Mouse (Mus musculus): ENCODE results near the gene Oaz2. TPM values are rescaled to one million over a fixed set of nuclear protein-coding genes. Genes with fewer than 3 reads are reported as not detected.

Gene Oaz2
- total RNA-seq (2022): 100 to 1,000 TPM; 182 to 262 (median 217) TPM

DNA sequence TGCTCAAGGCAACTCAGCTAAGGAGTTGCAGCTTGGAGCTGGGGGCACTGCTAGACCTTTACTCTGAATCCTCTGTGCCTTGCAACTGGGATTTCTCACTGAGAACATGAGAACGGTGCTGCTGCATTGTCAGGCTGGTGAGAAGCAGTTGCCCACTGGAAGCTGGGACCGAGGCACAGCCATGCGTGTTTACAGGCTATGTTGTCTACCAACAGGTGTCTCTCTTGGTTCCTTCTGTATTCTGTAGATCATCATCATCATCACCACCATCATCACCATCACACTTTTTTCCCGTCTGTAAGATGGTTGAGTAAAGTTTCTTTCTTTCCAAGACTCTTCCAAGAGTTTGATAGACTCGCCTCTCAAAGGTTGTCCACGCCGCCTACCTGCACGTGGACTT, at the start of gene Oaz2:
Gene Oaz2, plus strand, starts transcription at position 301 of the 400 bp plus-strand sequence.
- no peak for DNase-seq (ENCODE audit: low spot score)

DNA sequence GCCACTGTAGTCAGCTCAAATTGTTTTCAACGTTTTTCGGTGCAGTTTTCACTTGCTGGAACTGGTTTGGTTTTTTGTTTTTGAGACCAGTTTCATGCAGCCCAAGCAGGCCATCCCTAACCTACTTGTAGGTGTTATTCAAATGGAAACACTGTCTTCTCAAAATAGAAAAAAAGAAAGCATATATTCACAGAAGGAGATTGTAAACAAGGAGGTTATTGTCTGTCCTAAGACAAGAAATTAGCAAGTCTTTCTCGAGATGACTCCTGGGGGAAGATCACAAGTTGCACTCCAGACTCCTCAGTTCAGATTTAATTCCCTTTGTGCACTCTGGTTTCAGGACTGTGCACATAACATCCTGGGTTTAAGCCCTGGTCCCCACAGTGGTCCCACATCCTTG, 48.5 kb upstream of the Oaz2 start:
- no peak for DNase-seq (ENCODE audit: low spot score)

DNA sequence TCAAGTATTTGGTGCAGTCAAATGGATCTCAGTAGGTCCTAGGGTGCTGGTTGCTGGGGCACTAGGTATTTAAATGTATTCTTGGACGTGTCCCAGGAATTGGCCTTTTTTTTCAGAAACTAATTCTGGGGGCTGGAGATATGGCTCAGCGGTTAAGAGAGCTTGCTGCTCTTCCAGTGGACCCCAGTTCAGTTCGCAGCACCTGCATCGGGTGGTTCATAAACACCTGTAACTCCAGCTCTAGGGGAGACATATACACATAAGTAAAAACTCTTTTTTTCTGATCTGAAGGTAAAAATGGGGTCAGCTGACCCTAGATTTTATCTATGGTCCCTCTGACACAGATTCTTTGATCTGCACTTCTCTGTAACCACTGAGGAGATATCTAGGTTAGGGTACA, 46.6 kb upstream of the Oaz2 start:
- no peak for DNase-seq (ENCODE audit: low spot score)

DNA sequence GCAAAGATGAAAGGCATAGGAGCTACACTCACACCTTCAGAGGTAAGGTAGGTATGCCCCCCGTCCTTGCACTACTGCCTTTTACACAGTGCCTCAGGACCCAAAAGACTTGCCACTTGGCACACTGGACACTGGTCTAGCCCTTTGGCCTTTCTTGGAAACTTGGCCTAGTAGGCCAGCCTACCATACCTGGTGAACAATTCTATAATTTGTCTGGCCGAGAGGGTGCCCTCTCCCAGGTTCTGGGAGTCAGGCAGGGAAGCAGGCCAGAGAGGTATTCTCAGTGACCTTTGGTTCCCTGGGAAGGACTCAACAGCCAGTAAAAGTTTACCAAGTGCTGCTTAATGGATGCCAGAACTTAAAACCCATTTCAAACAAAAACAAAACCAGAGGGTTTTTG, 46.1 kb upstream of the Oaz2 start:
- no peak for DNase-seq (ENCODE audit: low spot score)

DNA sequence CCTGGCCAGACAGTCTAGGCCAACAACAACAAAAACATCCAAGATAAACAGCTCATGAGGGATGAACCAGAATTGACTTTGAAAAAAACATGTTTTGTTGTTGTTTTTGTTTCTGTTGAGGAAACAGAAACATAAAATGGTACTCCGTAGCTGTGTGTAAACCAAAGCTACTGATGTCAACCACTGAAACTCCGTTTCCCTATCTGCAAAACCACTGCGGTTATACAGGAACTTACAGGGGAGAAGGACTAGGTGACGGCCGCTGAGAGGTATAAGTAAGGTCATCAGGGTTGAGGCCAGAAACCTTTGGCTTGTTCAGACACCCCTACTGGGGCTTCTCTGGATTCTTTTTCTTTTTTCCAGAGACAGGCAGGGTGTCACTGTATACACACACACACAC, 45.0 kb upstream of the Oaz2 start:
- DNase-seq (ENCODE audit: low spot score): no peak

DNA sequence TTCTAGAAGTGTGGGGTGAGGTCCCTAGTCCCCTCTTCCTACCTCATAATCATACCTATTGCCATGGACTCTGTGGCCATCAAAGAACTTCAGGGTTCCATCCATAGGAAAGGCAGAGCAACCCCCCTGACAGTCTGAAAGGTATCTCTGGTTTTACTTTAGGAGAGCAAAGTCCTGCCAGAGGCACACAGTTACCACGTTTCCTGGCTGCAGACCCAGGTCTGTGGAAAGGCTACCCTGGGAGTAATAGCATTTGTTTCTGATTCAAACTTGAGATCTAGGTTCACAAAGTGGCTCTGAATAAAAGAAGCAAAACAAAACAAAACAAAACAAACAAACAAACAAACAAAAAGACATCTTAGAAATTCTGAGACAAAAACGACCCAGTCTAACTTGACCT, 43.5 kb upstream of the Oaz2 start:
- DNase-seq (ENCODE audit: low spot score): no peak

DNA sequence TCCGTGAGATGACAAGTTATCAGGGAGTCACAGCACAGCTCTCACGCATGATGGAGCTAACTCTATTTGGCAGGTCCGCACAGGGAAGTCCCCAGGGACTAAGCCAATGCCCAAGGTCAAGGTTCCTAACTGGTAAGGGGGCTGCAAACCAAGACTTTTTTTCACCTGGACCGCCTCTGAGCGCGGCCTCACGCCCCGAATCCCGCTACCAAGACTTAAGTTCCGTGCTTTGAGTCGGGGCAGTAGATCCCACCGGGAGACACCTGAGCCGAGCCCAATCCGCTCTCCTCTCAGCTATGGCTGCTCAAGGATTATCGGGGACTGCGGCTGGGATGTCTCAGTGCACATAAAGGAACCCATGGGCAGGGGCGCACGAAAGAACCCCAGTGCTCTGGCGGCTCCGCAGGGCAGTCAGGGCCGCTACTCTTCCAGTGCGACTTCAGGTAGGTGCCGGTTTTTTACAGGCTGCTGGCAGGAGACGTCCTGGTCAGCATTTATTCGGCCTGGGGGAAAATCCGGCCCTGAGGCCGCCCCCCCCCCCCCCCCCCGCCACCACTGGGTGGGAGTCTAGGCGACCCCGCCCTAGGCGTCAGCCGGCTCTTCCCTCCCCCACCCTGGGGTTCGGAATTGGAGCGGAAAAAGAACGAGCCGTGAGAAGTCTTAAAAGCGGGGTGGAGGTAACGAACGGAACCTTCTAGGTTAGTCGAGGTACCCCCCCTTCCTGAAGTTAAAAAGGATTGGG, 38.6 kb upstream of the Oaz2 start, which contains the start of gene Rbpms2:
Gene Rbpms2, plus strand, starts transcription at position 624 of the 742 bp plus-strand sequence.
- DNase-seq (ENCODE audit: low spot score): peak; percentile 24

DNA sequence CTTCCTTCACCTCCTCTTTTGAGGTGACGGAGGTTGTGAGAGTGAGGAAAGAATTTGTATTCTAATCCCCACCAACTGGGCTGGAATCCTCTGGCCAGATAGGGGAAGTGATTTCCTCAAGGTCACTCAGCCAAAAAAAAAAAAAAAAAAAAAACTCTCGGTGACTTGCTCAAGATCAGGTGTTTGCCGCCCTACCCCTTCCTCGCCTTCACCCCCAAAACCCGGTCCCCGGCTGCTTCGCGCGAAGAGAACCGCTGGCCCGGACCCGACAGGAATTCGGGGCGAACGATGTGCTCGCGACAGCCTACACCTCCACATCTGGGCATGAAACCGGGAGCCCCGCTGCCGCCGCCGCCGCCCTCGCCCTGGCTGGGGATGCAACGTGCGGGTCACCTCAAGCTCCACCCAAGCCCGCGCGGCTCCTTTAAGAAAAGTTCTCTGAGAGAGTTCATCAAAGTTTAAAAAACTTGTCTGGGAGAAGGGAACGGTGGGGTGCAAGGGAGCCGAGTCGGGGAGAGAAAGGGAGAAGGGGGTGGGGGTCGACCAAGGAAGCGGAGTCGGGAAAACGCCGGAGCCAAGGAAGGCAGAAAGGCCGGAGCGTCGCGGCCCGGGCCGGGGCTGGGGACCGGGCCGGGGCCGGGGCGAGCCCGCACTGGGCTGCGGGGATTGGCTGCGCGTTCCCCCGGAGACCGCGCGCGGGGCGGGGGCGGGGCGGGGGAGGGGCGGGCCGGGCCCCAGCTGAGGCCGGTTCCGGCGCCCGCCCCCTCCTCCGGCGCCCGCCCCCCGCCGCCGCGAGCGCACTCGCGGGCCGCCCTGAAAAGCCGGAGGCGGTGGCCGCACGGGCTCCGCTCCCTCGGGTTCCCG, 37.8 kb upstream of the Oaz2 start:
- DNase-seq (ENCODE audit: low spot score): peak; percentile 41

DNA sequence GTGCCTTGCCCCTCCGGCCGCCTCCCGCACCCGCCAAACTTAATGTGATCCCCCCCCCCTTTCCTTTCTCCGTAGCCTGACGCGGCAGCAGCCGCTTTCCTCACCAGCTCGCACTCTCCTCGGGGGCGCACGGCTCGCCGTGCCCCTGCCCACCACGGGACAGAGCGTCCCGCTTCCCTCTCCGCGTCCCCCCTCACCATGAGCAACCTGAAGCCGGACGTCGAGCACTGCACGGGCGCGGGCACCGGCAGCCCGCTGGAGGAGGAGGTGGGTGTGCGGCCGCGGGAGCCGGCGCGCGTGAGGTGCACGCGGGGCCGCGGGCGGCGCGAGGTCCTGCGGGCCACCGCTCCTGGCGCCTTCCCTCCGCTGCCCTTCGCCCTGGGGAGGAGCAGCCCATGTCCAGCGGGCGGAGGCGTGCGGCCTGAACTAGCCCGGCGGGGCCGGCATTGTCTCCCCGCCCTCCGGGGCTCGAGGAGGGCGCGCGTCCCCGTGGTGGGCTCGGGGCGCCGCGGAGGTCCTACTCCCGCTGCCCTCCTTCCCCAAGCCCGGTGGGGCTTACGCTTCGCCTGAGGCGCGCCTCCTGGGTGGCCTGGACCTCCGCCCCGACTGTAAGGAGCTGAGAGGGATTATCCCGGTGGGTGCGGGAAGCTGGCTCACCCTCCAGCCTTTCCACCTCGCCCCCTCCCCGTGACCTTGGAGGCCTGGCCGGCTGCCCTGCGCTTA, 37.0 kb upstream of the Oaz2 start:
- DNase-seq (ENCODE audit: low spot score): no peak

DNA sequence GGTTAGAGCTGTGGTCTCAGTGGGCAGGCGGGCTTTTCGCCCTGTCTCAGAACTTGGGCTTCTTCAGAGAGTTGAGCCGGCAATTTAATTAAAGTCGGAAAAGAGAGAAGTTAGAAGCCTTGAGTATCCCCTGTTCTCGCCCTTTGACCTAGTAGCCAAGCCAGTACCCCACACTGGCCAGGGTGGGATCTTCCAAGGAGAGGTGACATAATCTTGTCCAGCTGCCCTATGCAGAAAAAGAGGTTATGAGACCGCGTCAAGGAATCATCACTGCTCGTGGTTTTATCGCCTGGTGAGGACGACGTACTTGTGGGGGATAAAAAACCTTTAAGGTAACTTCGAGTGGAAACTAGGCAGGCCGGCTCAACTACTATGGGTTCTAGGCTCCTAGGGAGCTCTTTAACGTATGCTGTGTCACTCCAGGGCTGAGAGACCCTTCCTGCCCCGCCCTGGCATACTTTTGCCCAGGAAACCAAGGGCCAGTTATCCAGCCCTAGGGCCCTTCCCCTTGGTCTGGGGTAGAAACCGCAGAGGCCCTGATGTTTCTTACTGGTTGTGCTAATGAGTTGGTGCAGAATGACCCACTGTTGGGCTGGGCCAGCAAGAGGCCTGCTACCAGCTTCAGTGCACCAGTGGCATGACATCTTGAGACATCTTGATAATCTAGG, 36.3 kb upstream of the Oaz2 start:
- DNase-seq (ENCODE audit: low spot score): no peak

DNA sequence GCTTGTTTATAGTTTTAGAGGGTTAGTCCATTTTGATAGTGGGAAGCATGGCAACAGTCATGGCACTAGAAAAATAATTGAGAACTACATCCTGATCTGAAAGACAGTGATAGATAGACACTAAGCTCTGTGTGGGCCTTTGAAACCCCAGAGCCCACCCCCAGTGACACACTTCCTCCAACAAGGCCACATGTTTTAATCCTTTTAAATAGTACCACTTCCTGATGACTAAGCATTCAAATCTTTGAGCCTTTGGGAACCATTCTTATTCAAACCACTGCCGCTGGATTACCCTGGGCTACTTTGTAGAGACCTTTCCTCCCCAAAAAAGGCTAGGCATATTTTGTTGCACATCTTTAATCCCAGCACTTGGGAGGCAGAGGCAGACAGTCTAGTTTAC, 32.0 kb upstream of the Oaz2 start:
- no peak for DNase-seq (ENCODE audit: low spot score)

DNA sequence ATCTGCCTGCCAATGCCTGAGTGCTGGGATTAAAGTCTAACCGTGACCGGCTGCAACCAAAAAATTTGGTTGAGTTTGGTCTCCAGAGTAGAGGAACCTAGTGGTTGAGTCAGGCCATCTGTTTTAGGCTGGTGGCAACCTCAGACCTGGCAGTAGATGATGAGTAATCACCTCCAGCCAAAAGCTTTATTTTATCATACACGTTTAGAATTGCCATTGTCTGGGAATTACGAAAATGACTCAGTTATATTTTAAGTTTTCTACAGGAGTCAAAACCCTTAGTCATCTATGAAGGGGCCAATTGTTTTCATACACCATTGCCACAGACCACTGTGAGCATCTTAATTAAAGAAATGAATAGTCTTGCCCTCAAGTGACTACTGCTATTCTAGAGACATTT, 30.9 kb upstream of the Oaz2 start:
- DNase-seq (ENCODE audit: low spot score): no peak

DNA sequence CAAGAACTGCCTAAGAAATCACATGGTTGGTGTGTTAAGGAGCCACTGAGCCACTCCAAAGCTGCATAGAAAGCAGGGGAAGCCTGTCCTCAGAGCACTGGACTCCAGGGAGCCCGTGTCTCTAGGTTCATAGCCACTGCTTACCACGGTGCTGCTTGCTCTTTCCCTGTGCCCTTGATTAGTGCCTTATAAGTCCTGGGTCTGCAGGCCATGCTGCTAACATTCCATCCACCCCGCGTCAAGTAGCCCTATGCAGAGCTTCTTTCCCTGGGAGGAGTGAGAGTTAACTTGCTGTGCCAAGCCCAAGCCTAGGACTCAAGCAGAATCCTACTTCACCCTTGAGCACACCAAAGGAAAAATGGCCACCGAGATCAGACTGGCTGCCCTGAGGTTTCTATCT, 28.7 kb upstream of the Oaz2 start:
- DNase-seq (ENCODE audit: low spot score): no peak

DNA sequence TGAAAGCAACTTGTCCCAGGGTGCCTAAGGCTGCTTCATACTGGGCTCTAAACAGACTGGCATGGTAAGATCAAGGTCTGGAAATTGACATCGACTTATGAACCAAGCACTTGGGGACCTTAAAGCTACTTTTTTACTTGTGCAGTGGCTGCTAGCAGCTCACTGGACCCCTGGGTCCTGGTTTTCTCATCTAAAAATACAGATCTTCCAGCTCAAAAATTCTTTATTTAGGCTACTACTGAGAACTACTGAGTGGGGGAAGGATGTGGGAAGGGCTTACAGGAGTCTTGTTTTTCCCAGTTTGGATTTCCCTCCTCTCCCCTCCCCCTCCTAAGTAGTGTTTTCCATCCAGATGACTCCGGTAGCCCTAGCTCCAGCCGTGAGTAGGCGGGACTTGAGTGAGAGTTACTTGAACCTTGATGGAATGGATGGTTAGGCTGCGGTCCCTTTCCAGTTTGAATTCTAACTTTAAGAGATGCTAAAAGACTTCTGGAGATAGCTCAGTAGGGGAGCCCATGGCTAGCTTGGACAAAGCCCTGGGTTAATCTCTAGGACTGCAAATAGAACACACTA, 26.9 kb upstream of the Oaz2 start:
- DNase-seq (ENCODE audit: low spot score): no peak

DNA sequence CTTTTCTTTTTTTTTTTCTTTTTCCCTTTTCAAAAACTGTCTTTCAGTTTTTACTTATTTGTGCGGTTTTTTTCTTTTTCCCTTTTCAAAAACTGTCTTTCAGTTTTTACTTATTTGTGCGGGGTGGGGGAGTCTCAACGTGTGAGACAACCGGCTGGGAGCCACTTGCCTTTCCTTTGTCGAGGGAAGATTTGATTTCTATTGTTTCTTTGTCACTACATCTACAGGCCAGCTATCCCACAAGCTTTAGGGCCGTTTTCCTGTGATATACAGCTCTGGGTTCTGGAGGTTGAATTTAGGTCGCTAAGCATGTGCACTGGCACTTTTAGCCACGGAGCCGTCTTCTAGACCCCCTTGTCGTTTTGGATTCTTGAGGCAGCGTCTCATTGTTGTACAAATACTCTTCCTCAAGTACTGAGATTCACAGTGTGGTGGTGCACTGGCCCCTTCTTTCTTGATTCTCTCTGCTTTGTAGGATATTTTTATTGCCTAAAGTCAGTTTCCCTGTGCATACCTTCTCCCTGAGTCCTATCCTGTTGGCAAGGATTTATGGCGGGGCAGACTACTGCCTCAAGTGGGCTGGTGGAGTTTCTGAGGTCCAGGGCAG, 26.3 kb upstream of the Oaz2 start:
- DNase-seq (ENCODE audit: low spot score): no peak

DNA sequence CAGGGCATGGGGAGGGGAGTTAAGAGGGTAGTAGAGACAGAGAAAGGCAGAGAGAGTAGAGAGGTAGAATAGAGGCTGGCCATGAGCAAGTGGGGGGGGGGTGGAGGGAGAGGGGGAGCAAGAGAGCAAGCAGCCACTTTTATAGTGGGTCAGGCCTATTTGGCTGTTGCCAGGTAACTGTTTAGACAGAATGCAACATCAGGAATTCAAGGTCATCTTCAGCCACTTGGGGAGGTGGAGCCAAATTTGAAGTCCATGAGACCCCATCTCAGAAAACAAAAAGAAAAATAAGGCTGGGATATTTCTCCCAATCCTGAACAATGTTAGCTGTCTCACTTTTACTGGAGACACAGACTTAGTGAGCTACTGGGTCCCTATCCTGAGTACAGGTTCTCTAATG, 25.3 kb upstream of the Oaz2 start:
- no peak for DNase-seq (ENCODE audit: low spot score)

DNA sequence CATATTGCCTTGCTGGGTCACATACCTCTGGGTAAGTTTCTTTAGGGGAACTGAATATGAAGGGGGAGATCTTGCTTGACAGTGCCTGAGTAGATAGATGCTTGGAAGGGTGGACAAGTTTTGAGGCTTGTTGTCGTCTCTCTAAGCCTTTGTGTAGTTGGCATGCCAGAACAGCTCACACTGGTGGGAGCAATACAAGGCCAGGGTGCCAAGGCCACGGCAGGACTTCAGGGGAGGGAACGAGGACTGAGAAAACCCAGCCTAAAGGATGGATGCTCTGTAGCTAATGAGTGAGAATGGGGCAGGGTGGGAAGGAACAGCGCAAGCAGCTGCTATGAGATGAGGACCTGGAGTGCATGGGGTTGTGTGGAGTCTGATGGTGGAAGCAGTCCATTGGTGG, 22.8 kb upstream of the Oaz2 start:
- DNase-seq (ENCODE audit: low spot score): no peak

DNA sequence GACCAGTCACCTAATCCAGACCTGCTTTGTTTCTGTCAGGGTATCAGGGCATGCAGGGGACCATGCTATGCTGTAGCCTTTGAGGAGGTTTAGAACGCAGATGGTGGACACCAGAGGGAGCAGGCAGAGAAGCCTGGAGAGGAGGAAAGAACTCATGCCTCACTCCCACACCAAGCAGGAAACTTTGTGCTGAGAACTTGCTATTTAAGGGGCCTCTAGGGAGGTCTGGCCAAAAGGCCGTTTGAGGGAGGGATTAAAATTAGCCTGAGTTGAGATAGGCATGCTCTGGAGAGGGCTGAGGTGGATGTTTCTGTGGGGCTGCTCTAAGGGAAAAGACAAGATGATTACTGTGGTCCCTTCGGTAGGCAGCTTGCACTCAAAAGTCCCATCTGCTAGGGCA, 21.8 kb upstream of the Oaz2 start:
- DNase-seq (ENCODE audit: low spot score): no peak

DNA sequence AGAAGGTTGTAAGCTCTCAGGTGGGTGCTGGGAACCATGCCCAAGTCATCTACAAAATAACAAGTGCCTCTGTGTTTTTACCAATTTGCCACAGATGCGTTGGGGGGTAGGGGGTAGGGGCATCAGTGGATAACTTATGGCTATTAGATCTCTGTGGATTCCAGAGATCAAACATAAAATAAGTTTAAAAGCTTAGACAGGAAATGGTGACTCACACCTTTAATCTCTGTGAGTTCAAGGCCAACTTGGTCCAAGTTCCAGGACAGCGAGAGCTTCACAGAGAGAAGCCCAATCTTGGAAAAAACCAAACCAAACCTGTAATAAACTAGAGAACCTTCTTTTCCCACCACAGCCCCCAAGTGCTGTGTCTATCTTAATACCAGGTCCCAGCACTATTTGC, 21.0 kb upstream of the Oaz2 start:
- no peak for DNase-seq (ENCODE audit: low spot score)

DNA sequence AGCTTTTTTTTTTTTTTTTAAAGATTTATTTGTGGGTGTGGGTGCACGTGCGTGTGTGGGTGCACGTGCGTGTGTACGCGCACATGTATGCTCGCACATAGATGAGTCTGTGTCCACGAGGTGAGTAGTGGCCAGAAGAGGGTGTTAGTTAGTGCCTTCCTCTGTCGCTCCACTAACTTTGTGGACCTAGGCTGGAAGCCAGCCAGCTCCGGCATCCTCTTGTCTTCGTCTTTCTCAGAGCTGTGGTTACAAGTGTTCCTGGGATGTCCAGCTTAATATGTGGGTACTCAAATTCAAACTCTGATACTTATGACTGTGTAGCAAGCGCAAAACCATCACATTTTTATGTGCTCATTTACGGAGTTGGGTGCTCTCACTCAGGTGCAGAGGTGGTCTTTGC, 19.1 kb upstream of the Oaz2 start:
- no peak for DNase-seq (ENCODE audit: low spot score)

DNA sequence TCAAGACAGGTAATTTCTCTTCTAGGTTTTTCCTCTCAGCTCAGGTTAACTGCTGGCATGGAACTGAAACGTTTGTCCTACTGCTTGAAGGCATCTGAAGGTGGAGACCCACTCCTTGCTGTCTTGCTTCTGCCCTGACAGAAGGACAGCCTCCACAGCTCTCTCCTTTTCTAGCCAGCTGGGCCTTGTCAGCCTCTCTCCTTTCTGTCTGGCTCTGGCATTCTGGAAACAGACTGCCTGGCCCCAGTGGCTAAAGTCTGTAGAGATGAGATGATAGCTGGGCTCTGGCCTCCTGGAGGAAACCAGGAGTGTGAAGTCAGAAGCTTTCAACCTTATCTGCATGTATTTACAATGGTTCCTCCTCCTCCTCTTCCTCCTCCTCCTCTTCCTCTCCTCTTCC, 17.8 kb upstream of the Oaz2 start:
- DNase-seq (ENCODE audit: low spot score): no peak

Data from heart, adult 8-10 months (tissue).